Mouse (Mus musculus) E14TG2a.4 (cell line): Measurements from ENCODE around the gene Adgrv1.

Experiments used
- CTCF ChIP-seq: conservative IDR thresholded peaks from 2 replicates; pipeline ENCODE4 v1.5.1; 2014; ENCODE audit warnings: low read length
- POU5F1 ChIP-seq: IDR thresholded peaks from 2 replicates; pipeline ENCODE4 v1.6.1; 2014; ENCODE audit warnings: low read length, borderline replicate concordance

DNA sequence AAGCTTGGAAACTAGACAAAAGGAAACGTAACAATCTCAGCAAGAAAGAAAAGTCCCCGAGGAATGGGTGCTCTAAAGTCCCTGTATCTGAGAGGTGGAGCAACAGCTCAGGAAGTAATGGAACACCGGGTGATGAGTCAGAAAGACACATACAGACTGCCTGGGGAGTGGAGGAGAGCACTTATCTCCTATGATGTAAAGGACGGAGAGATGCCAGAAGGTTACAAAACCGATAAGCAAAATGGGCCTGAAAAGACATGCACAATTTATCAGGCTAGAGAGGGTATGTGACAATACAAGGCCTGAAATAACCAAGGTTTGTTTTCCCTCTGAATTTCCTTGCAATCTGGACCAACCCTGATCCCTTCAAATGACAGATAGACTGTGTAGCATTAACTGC lies 320.8 kb downstream of the Adgrv1 start:
- TF ChIP-seq CTCF (no peak), POU5F1 (no peak)
